Mouse (Mus musculus): Measurements from ENCODE around the gene Ubr1.
"Not testable (repeated sequence)": the region's sequence is repeated elsewhere in the genome, so short reads cannot be mapped to it uniquely, and the experiment has no call there.

Gene Ubr1

GRCm38 (mm10) chr2:120970559-120971080 lies at the start of gene Ubr1:
TSS of gene Ubr1 (minus strand) at chr2:120970715.
- DNase-seq, result peak; percentile 79 to 85

- no peak for DNase-seq
Observed at GRCm38 (mm10) chr2:121017151-121017550, 46.6 kb upstream of the Ubr1 start.

- no peak for DNase-seq
Observed at GRCm38 (mm10) chr2:121016226-121016625, 45.7 kb upstream of the Ubr1 start.

DNA sequence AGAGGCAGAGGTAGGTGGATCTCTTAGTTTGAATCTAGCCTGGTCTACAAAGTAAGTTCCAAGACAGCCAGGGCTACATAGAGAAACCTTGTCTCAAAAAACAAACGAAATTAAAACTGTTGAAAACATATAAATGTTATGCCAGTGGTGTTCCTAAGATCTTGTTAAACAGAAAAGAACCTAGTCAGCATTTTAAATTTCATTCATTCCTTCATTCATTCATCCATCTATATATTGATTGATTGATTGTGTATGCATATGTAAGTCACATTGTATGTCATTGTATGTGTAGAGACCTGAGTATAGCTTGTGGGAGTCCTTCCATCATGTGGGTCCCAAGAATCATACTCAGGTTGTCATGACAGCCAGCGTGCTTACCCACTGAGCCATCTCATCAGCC lies 45.0 kb upstream of the Ubr1 start:
- DNase-seq, result no peak

DNA sequence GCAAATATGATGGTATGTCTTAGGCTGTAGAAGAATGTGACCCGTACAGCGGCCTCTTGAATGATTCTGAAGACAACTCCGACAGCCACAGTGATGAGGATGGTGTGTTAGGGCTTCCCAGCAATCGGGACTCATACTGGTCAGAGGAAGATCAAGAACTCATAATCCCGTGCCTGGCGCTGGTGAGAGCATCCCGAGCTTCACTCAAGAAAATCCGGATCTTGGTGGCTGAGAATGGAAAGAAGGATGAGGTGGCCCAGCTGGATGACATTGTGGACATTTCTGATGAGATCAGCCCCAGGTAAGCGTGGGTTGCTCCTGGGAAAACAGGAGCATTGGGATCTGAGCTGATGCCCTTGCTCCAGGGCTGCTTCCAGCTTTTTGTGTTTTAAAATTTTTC lies 42.2 kb upstream of the Ubr1 start:
- DNase-seq, result no peak

- no peak for DNase-seq
Observed at GRCm38 (mm10) chr2:121009071-121009677, 38.7 kb upstream of the Ubr1 start.

DNA sequence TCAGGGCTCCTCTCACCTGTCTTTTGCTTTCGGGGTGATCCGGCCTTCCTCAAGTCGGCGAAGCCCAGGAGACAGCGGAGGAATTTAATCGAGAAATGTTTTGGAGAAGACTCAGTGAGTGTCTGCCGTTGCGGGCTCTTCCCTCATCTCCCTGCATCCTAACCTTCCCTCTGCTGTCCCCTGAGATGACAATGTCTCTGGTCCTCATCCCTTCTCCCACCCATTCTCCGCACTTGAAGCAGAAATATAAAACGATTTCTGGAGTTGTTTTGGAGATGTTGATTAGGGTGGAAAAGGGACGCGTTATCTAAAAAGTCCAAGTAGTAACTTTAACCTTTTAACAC lies 38.1 kb upstream of the Ubr1 start:
- DNase-seq, result no peak

DNA sequence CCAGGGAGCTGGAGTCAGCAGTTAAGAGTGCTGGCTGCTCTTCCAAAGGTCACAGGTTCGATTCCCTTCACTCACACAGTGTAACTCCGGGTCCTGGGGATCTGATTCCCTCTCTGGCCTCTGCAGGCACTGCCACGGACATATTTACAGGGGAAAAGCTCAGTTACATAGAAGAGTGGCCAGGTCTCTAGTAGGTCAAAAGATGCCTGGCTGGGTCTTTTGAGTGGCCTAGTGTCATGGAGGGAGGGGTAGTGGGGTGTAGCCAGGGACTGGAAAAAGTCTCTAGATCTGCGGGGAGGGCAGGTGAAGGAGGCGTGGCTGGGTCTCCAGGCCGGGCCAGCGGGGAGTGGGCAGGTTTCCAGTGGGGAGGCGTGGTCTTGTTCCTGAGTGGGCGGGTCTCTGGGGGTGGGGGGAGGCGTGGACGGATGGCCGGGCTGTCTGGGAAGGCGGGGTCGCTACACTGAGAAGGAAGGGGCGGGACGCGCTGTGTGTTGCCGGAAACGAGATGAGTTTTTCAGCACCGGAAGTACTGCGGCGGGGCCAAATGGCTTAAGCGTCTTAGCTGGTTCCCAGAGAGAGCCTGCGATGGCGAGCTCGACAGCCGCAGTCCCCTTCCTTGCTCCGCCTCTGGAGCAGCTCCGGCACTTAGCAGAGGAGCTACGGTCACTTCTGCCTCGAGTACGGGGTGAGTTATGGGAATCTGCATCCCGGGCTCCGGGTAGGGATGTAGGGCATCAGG lies 37.6 kb upstream of the Ubr1 start, which contains the start of gene Ccndbp1:
Ccndbp1 (plus strand) TSS at position 479 of the 739 bp plus-strand sequence.
- peak; percentile 80 to 86 for DNase-seq

DNA sequence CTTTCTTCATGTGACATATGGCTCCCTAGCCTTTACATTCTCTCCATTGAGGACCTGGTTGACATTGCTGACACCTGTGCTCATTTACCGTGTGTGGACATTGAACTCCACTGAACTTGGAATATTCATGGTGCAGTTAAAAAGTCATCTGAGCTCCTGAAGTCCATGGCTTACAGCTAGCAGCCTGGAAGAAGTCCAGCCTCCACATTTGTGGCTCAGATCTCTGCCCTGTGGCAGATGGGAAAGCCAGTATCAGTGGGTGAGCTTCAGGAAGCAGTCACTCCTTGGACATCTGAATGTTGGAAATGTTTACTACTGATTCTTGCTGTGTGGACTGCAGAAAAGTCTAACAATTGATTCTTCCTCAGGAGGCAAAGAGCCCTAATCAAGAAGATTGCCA lies 36.5 kb upstream of the Ubr1 start:
- no peak for DNase-seq

DNA sequence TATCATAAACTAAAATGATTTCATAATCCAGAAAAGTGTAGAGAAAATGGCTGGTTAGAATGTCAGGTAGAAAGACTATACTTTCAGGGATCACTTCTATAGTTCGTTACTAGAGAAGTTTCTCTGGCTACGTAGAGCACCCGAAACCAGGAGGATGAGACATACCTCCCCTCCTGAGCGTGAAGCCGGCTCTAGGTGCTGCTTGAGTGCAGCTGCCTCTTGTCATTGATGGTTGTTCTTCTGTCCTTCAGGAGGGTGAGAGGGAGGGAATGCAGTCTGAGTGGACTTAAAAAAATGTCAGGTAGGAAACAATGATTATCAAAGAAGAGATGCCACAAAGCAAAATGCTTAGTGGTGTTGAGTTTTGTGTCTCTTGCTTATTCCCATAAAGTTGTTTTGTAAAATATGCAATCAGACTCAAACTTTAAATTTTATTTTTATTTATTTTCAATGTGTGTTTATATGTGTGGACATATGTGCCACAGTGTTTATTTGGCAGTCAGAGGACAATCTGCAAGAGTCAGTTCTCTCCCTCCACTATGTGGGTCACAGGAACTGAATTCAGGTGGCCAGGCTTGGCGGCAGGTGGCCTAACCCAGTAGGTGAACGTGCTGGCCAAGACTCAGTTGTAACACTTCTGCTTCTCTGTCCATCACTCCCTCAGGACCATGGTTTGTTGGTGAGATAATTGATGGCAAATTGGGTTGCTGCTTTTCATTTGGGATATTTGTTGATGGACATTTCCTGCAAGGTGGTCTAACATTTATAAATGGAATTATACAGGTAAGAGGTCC lies 33.7 kb upstream of the Ubr1 start:
- DNase-seq, result no peak

- no peak for DNase-seq
Observed at GRCm38 (mm10) chr2:121003586-121003985, 33.1 kb upstream of the Ubr1 start.

DNA sequence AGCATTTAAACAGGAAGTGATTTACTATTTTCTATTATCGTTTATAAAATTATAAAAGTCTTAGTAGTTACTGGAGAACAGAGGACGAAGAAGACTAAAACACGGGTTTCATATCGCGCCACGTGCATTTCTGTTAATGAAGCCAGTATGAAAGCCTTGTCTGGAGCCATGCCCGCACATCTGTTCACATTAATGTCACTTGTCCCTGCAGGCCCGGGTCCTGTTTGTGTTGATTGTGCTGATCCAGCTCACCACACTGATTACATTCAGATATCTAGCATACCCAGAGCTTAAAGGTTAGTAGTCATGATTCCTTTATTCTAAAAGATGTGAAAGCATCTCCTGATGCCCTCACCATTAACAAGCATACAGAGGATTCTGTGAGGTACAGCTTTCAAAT lies 28.3 kb upstream of the Ubr1 start:
- no peak for DNase-seq

- not testable (repeated sequence) for DNase-seq
Observed at GRCm38 (mm10) chr2:120996607-120997006, 26.1 kb upstream of the Ubr1 start.

GRCm38 (mm10) chr2:120991196-120991595 lies 20.7 kb upstream of the Ubr1 start:
- no peak for DNase-seq

GRCm38 (mm10) chr2:120985241-120985640 lies 14.7 kb upstream of the Ubr1 start:
- DNase-seq, result no peak

- no peak for DNase-seq
Observed at GRCm38 (mm10) chr2:120983611-120984010, 13.1 kb upstream of the Ubr1 start.

- DNase-seq, result no peak
Observed at GRCm38 (mm10) chr2:120980861-120981260, 10.3 kb upstream of the Ubr1 start.

GRCm38 (mm10) chr2:120979819-120980218 lies 9.3 kb upstream of the Ubr1 start:
- no peak for DNase-seq

GRCm38 (mm10) chr2:120978693-120979037 lies 8.2 kb upstream of the Ubr1 start:
- no peak for DNase-seq

DNA sequence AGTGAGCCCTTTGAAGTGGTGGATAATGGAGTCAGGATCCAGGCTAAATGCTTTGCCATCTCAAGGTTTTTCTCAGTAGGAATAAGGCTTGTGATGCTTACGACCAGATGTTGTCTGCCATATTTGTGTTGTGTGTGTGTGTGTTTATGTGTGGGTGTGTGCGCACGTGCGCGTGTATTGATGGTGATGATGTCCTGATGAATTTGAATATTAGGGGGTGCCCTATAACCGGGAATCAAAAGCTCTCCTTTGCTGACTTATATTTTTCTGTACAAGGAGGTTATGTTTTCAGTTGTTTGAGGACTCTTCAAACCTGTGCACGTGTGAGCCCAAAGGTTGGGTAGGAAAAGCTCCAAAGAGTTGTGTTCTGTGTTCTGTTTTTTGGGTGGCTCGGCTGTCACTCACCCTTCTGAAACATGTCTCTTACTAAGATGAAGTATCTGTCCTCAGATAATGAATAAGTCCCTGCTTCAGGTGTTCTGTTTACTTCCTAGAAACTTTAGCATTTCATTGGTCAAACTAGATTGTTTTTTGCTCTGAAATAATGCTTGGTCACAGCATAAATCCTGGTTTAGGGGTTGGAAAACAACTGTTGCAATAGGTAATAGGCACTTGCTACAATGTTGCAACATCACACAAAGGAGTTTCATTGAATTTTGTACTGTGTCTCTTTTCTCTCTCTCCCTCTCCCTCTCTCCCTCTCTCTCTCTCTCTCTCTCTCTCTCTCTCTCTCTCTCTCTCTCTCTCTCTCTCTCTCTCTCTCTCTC lies 7.6 kb upstream of the Ubr1 start:
- DNase-seq, result no peak

DNA sequence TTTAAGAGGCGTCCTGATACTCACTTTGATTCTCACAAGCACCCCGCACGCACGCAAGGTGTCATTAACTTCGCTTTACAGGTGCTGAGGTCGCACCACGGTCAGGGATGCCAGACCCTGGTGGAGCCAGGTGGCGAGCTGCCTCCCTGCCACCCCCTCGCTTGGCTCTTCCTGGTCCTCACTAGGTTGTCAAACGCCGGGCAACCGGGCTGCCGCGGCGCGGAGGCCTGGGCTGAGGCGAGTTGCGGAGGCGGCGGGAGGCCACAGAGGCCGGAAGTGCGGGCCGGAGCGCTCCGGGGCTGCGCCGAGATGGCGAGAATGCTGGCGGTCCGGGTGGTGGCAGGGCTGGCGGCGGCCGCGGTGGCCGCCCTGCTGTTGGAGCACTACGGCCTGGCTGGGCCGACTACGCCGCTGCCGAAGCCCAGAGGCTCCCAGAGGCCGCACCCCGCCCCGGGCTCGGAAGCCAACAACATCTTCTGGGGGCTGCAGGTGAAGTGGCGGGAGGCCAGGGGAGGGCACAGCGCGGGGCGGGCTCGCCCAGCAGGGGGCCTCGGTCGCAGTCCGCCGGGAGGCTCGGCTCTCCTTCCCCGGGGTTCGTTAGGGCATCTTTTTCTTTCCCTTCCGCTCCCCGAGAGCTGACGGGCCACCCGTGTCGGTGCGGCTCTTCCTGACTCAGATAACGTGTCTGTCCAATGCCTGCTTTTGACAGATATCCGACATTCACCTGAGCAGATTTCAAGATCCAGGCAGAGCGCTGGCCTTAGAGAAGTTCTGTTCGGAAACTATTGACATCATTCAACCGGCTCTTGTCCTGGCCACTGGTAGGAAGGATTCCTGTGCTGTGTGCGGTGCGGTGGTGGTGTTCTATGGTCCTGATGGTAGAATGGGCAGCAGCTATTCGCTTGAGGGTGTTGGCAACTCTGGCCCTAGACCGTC lies 6.7 kb upstream of the Ubr1 start, which contains the start of gene Tmem62:
Tmem62 (plus strand) TSS at position 28 of the 936 bp plus-strand sequence.
- DNase-seq, result peak; percentile 58 to 63

DNA sequence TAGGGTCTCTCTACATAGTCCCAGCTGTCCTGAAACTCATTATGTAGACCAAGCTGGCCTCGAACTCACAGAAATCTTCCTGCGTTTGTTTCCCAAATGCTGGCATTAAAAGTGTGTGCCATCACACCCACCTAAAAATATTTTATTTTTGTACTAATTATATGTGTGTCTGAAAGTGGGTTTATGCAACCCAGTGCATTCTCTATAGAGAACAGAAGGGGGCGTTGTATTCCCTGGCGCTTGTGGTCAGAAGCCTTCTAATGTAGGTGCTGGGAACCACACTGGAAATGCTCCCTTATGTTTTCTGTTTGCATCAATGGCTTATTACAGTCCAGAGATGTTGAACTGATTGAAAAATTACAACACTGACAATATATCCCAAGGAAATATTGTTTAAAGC lies 5.8 kb upstream of the Ubr1 start:
- no peak for DNase-seq
